Mouse (Mus musculus) testis, postnatal 10 days (tissue): ENCODE measurements around the gene Rxrb.

ENCODE experiments used
- DNase-seq: peaks from one replicate; pipeline ENCODE4 v3.0.0; 2021; ENCODE audit warnings: low spot score

Gene Rxrb

GRCm38 (mm10) chr17:34025756-34026151 is 5.9 kb upstream of the Rxrb start:
- DNase-seq: peak; percentile 49

GRCm38 (mm10) chr17:34026221-34026620 is 5.4 kb upstream of the Rxrb start:
- DNase-seq: no peak

DNA sequence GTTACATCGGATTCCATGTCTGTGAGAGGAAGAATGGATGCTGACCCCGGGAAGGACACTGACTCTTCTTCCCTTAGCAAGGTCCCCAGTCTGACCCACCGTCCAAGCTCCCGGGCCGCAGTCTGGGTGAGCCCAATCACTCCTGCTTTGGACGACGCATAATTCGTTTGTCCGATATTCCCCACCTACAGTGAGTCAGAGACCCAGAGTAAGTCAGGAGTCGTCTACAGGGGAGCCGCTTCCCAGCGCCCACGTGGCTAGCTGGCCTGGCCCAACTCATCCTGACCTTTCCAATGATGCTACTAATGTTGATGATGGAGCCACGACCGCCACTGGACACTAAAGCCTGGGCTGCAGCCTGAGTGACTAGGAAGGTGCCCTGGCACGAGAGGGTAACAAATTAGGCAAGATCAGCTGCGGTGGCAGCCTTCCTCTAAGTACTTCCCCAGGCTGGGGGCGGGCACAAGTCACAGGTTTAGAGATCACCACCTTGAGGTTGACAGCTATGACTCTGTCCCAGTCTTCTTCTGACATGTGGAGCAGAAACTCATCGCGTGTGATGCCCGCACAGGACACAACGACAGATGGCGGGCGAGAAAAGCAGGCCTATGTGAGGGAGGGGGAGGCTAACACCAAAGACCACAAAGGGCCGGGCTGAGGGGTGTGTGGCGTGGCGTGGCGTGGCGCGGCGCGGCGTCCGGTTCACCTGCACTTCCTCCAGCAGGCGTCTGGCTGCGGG is 4.5 kb upstream of the Rxrb start:
- peak; percentile 48 for DNase-seq

DNA sequence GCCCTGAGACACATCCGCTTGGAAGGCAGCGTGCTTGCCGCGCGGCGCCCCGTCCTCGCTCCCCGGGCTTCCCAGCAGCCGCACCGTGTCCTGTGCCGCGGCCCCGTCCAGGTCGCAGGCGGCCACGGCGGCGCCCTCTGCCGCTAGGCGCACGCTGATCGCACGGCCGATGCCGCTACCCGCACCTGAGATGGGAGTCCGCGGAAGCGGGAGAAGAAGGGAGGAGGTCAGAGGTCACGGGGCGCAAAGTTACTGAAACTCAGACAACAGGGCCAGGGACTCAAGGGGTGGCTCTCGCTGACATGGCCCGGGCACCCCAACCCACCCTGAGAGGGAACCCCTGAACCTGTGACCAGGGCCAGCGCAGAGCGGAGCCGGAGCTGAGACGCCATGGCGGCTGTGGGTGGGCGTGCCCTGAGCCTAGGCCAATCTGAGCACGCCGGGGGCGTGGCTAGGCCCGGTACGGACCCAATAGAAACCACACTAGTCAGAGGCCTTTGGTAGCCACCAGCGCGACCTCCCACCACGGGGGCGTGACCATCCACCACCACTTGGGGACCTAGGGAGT is 3.9 kb upstream of the Rxrb start, which contains the start of gene H2-Ke6:
Gene H2-Ke6 (minus strand): TSS at position 405 of the 568 bp plus-strand sequence.
- DNase-seq: peak; percentile 95

DNA sequence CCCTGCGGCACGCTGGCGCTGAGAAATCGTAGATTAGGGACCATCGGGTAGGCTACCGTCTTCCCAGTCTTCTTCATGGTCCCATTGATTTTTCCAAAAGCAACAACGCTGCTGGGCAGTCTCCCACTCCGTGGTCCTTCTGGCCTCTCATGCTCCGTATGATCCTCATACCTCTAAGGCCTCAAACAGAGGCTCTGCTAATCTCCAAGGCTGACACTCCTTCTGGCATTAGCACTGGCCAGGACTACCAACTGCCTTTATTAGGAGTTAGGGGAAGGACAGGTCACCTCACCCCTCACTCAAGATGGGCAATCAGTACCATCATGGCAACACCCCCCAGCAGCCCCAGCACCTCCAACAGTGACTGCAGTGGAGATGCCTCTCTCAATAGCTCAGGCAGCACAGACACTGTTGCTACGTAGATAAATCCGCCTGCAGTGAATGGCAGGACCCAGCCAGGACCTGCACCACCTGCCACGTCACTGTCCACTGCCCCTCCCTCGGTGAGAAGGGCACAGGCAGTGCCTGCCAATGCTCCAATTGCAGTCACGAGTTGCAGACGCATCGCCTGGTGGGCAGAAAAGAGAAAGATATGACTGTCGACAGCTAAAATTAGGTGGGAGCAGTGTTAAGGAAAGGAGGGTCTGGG is 3.0 kb upstream of the Rxrb start:
- peak; percentile 46 for DNase-seq

GRCm38 (mm10) chr17:34029150-34029889 is 2.3 kb upstream of the Rxrb start:
- no peak for DNase-seq

DNA sequence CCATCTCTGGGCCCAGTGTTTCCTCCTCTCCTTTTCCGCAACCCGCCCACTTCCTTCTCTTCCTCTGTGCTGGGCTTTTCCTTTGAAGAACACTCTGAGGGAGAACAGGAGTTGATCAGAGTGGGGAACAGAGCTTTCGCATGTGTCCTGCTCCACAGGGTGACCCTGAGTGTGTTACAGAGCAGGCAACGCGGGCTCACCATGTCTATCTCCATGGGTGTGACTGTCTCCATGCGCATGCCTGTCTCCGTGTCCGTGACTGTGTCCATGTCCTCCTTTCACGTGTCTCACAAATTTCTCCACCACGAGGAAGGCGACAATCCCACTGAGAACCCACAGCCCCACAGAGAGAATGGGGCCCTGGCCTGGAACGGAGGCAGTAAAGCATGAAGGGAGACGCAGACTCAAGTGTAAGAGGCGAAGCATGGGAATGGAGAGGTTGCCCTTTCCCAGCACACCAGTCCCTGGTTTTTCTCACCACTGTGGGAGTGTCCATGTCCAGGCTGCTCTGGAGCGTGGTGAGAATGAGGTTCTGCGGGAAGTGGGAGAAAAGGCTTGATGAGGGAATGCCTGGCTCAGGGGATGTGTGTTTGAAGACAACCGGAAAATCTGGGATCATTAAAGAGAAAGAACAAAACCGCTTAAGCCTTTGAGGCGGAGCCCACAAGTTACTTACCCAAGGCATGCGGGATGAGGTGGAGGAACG is 1.6 kb upstream of the Rxrb start:
- DNase-seq: peak; percentile 39

GRCm38 (mm10) chr17:34030861-34031326 is 718 bp upstream of the Rxrb start:
- no peak for DNase-seq

- peak; percentile 88 for DNase-seq
These were observed 591 bp downstream of the Rxrb start for GRCm38 (mm10) chr17:34032174-34032632.

- no peak for DNase-seq
These were observed 1.2 kb downstream of the Rxrb start for GRCm38 (mm10) chr17:34032806-34033205.

DNA sequence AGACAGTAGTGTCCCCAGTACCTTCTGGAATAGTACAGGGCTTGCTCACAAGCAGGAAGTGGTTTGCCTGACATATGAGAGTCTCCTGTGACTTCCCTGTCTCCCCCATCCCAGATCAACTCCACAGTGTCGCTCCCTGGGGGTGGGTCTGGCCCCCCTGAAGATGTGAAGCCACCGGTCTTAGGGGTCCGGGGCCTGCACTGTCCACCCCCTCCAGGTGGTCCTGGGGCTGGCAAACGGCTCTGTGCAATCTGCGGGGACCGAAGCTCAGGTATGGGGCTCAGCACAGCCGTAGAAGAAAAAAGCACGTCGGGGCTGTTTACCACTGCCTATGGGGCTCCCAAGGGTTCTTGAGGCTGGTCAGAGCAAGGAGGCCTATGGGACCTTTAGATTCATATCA is 1.8 kb downstream of the Rxrb start:
- no peak for DNase-seq

- peak; percentile 87 for DNase-seq
These were observed 2.5 kb downstream of the Rxrb start for GRCm38 (mm10) chr17:34034064-34034463.

GRCm38 (mm10) chr17:34035517-34035916 is 3.9 kb downstream of the Rxrb start:
- DNase-seq: no peak

- peak; percentile 76 for DNase-seq
These were observed 5.0 kb downstream of the Rxrb start for GRCm38 (mm10) chr17:34036647-34037046.

DNA sequence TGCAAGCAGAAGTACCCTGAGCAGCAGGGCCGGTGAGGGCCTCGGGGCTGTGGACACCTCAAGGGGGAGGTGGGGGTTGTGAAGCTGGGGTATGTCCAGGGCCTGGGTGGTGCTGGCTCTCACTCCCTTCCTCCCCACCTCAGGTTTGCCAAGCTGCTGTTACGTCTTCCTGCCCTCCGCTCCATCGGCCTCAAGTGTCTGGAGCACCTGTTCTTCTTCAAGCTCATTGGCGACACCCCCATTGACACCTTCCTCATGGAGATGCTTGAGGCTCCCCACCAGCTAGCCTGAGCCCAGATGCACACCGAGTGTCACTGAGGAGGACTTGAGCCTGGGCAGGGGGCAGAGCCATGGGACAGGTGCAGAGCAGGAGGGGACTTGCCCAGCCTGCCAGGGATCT is 5.6 kb downstream of the Rxrb start:
- DNase-seq: no peak

DNA sequence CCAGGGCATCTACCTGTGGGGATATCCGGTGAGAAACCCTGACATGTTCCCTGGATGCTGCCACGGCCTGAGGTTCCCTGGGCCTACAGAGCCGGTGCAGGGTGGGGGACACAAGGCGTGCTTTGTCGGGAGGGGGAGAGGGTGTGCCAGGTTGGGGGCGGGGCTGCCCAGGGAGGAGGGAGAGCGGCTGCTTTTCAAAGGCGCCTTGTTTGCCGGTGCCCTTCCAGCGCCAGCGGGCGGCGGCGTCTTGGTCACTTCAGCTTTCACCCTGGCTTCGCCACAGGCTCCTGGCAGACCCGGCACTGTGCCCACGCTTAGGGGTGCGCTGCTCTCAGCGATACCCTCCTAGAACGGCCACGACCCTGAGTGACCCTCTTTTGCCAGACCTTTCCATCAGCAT is 6.8 kb downstream of the Rxrb start:
- peak; percentile 77 for DNase-seq

GRCm38 (mm10) chr17:34038878-34039561 is 7.4 kb downstream of the Rxrb start, which contains the start of gene Col11a2:
Col11a2 (plus strand) TSS chr17:34039437.
- DNase-seq: no peak

GRCm38 (mm10) chr17:34039562-34040450 is 8.2 kb downstream of the Rxrb start:
- no peak for DNase-seq

GRCm38 (mm10) chr17:34045941-34046340 is 14.3 kb downstream of the Rxrb start:
- no peak for DNase-seq
